Mouse (Mus musculus) cortical plate, adult 2 months (tissue): ENCODE data around the gene Gtf3c1.

Experiments
- CTCF ChIP-seq: fragments of 200-500 bp; IDR thresholded peaks from 2 replicates; pipeline ENCODE4 v1.5.1; 2011; ENCODE audit warnings: mild to moderate bottlenecking, control low read depth, low read length; ENCODE audit not compliant: insufficient read depth; ENCODE audit errors: extremely low read depth
- POLR2A ChIP-seq: fragments of 200-500 bp; IDR thresholded peaks from 2 replicates; pipeline ENCODE4 v1.6.1; 2011; ENCODE audit warnings: mild to moderate bottlenecking, low read length, control low read depth; ENCODE audit not compliant: insufficient read depth; ENCODE audit errors: extremely low read depth

- TF ChIP-seq CTCF: no peak
- no peak for TF ChIP-seq POLR2A
Measured at GRCm38 (mm10) chr7:125694056-125694455, 13.5 kb downstream of the Gtf3c1 start.
